Mouse (Mus musculus) layer of hippocampus, adult 9-11 months (tissue): ENCODE measurements around the gene Rheb.
A peak's percentile ranks its signal among the peaks of the same experiment; 100 is the strongest.
"Not testable (repeated sequence)": the region's sequence is repeated elsewhere in the genome, so short reads cannot be mapped to it uniquely, and the experiment has no call there.

Source experiments
- DNase-seq: peaks from one replicate; pipeline ENCODE4 v3.0.0; 2022

Rheb gene

DNA sequence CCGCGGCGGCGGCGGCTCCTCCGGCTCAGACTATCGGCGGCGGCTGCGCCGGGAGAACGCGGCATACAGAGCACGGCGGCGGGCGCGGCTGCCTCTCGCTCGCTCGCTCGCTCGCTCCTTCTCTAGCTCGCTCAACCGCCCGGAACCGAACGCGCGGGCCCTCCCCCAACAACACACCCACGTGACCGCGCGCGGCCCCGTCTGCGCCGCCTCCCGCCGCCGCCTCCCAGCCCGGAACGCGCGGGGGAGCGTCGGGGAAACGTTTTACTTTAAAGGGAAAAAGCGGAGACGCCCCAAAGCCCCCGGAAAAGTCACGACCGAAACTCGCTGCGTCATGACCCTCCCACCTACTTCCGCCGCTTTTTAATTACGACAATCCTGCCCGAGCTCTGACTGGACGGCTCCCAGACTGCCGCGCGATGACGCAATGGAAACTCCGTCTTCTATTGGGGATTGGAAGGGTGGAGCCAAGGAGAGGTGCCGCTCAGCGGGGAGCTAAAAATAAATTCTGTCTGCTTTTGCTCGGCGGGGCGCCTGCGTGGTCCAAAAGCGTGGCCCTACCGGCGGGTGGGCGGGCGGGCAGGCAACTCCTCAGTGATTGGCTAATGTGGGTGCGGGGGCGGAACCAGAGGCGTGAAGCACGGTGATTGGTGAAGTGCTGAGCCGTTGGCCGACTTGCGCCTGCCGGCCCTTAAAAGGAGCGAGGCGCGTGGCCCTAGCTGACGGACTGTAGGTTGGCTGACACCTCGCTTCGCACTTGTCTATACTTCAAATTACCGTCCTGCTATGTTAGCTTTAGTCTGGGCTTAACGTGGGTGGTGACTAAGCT lies at the start of gene Rheb:
Gene Rheb, minus strand, starts transcription at position 351 of the 829 bp plus-strand sequence.
- DNase-seq, result peak; percentile 99

DNA sequence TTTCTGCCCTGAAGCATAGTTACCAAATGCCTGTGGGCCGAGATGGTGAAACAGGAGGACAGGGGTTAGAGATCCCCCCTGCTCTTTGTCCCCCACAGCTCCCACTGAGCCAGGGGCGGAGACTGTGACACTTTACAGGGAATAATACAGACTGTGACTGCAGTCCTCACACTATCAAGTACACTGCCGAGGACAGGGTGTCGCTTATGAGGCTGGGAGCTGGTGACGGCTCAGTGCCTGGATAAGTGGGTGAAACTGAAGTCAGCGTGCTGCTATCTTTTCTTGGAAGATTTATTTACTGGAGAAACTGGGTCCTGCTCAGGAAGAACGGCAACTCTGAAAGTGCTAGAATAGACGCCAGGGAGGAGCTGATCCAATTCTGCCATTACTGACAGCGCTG lies 47.4 kb upstream of the Rheb start:
- no peak for DNase-seq

DNA sequence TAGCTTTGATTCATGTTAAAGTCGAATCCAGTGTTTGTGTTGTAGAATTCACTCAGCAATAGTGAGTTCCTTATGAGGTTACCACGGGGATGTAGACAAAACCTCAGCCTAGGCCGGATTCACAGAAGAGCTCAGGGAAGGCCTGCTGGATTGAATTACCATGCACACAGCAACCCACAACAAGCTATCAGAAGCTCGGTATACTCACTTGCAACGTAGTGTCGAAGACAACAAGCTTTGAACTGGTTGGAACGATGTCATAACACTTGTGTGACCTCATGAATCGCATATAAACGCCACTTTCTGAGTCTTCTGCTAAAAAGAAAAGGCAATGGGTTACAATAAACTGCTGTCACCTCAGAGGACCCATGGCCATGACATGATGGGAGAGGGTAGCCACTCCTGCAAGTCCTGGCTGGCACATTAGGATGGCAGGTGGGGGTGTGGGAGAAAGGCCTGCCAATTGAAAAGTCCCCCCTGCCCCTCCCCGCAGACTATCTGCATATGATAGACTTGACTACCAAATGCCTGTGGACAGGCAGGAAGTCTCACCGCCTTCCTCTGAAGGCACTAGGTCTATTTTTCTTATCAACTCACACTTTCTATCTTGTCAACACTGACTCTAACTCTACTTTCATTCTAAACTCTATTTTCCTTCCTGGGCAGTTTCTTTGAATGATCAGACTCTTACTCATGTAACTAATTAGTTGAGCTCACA lies 46.6 kb upstream of the Rheb start:
- no peak for DNase-seq

DNA sequence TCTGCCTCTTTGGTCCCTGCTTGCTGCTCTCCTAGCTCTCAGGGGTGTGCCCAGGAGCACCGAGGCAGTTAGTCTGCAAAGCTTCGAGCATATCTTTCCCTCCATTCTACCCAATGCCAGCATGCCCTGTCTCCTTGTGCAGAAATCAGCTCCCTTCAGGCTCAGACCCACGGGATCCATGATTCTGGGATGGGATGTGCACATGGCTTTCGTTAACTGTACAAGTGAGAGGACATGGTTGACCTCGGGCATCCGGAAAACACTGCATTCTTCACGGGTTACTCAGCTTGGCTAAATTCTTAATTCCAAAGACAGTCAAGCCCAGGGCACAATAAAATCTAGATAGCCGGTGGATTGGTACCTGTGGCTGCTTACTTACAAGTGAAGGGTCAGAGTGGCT lies 44.8 kb upstream of the Rheb start:
- no peak for DNase-seq

DNA sequence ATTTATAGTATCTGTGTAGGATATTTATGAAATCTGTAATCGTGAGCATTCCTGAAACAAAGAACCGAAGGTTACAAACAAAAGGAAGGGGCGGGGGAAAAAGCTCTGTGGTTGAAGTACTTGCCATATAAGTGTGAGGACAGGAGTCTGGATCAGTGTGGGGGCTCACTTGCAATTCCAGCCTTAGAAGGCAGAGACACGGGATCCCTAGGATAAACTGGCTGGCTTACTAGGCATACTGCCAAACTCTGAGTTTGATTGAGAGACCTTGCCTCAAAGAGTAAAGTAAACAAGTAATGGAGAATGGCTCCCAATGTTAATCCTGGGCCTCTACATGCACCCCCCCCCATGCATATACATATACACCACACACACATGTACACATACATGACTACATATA lies 36.3 kb upstream of the Rheb start:
- no peak for DNase-seq

DNA sequence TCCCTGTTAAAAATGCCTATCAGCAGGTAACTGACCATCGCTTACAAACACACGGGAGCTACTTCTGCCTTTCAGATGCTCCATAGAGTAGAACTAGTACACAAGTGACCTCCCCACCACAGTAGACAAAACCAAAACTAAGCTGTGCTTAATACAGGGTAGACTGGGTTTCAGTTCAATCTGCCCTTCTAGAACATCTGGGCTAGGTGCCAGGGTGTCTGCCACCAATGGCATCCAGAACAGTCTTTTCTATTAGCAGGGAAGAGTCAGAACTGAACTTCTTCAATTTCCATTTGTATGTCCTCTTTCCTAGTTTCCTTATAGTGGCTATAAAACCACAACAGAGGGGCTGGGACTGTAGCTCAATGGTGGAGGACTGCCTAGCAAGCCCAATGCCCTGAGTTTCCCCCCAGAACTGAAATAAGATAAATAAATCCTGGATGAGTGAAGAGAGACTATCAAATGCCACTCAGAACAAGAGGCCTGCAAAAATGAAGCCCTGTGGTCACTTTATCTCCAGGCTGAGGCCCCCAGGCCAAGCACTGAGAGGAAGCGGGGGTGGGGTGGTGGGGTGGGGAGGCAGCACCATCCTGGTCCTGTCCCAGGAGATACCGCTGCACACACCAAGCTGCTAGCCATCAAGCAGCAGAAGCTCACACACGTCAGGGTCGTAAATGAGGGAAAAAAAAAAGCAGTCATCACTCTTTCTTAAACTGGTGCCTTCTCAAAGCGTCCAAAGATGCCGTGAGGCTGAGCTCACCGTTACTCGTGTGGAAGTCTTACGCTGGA lies 35.6 kb upstream of the Rheb start:
- DNase-seq, result peak; percentile 51

DNA sequence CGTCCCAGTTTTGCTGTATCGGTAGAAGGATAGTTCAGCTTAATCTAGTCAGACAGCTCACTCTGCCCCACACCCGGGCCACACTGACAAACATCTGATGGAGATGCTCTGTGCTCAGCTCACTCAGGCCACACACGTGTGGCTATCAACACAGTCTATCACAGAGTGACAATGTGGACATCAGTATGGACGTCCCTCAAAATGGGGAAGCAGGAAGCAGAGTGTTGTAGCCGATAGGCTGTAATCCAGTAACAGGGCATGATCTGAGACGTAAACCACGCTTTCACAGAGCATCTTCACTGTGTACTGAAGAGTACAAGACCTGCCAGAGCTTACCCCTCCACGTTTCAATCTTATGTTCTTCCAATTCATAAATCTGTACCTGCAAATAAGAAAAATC lies 34.2 kb upstream of the Rheb start:
- no peak for DNase-seq

DNA sequence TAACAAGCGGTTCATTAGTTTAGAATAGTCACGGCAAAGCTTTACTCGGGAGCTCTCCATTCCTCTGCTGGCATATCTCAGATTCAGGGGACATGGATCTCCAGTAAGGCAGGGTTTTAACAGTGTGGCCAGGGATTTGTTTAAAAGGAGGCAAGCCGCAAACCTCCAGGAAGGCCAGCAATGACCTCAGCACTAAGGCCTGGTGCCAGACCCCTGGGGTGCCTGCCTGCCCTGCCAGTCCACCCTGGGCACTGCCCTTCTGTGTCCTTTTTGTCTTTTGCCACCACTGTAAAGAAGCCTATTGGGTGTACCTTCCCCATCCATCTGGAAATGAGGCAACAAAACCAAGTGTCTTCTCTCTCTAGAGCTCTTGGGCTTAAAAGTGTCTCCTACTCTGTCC lies 31.7 kb upstream of the Rheb start:
- peak; percentile 36 for DNase-seq

DNA sequence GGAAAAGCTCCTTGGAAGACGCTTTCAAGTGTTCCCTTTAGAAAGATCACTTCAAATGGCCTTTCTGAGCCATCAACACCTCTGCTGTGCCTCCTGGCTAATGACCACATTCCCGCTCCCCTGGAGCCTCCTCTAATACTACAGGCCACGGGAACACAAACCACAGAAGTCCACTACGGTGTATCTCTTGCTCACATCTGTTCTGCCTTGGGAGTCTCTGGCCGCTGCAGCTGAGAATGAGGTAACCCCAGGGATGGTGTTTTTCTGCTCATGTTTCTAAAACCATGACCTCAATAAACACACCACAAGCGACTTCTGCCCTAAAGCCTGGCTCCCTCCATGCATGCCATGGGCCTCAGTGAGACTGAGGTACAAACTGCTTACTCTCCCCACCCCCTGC lies 30.8 kb upstream of the Rheb start:
- DNase-seq, result no peak

DNA sequence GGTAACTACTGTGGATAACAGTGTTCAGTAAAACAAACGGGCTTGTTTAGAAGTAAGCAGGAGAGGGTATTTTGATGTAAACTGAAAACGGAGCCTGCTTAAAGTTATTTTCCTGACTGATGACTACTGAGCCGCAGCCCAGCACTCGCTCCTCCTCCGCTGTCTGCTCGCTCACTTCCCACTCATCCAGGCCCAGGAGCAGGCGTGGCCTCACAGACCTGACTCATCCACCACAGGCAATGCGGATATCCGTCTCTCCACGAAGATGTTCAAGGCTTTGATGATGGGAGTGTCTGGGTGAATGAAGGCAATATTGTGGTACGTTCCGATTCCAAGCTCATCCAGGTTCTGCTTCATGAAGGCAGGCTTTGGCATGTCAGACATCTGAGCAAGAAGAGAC lies 28.9 kb upstream of the Rheb start:
- peak; percentile 67 for DNase-seq

DNA sequence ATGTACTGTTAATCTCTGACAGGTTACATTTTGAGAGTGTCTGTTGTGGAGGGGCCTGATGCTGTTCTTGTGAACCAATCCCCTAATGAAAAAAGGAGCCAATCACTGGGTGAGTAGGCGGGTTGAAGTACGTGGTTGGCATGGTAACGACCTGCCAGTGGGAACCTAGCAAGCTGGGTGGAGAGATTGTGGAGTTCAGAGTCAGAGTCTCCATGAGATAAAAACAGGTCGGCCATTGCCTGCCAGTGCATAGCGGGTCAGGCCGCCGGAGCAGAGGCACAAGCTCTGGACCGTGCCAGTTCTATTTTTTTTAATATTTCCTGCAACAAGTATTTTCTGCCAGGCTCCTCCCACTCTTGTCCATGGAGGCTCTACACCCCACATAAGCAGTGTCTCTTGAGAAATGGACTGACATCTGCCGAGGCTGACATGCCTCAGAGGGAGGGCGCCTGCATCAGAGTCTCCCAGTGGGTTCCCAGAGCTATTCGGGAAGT lies 27.4 kb upstream of the Rheb start:
- DNase-seq, result no peak

DNA sequence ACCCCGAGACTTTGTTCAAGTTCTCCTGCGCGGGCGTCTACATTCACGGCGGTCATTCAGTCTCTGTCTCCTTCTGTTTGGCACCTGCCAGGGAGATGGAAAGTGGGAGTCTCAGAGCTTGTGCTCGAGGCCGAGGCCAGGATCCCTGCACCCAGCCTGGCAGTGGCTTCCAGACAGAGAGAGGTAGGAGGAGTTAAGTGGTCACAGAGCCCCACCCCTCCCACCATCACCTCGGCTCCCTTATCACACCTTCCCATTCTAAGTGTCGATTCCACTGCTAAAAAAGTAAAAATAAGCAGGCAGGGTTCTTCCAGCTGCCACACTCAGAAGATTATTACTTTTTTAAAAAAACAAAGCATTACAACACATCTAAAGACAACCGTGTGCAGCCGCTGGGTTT lies 21.4 kb upstream of the Rheb start:
- DNase-seq, result no peak

DNA sequence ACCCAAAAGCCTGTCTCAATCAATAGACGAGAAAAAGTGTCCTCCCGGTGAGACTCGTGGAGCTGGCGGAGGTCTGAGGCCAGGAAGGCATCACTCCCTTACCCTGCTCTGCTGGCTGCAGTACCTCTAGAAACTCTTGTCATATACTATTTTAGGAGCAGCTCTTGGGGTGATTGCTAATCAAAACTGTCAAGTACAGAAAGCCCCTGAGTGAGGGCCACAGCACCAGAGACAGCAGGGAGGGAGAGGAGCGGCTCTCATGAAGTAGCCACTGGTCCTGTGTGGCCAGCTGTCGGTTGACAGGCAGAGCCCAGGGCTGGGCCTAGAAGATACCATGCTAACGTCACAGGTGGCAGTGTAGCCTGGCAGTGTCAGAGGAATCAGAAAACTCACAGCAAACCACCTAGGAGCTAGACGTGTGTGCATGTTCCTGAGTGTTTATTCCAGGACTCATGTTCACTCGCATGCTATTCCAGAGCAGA lies 19.1 kb upstream of the Rheb start:
- no peak for DNase-seq

DNA sequence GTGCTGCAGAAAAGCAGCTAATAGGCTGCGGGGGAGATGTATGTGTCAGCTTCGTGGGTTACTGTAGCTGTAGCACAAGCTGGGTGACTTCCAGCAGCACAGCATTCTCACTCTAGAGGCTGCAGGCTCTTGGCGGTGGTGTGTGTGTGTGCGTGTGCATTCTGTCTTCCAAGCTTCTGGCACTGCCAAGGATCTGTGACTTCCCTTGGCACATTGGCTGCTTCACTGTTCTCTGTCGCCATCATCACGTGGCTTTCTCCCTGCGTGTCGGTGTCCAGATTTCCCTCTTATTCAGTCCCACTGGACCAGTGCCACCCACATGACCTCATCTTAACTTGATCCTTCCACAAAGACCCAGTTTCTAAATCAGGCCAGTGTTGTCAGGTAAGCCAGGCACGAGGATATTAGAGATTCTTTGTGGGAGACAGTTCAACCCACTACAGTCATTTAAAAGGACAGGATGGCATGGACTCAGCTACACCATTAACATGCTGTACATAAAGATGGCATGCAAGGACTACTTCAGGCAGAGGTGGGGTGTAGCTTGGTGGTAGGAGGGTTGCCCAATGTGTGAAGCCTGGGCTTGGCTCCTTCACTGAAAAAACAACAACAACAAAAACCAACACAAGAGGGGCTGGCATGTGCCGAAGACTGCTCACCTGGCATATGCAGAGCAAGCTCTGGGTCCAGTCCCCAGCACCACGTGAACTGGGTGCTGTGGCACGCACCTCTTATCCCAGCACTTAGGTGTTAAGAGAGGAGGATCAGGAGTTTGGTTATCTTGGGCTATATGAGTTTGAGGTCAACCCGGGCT lies 18.4 kb upstream of the Rheb start:
- DNase-seq, result peak; percentile 87

DNA sequence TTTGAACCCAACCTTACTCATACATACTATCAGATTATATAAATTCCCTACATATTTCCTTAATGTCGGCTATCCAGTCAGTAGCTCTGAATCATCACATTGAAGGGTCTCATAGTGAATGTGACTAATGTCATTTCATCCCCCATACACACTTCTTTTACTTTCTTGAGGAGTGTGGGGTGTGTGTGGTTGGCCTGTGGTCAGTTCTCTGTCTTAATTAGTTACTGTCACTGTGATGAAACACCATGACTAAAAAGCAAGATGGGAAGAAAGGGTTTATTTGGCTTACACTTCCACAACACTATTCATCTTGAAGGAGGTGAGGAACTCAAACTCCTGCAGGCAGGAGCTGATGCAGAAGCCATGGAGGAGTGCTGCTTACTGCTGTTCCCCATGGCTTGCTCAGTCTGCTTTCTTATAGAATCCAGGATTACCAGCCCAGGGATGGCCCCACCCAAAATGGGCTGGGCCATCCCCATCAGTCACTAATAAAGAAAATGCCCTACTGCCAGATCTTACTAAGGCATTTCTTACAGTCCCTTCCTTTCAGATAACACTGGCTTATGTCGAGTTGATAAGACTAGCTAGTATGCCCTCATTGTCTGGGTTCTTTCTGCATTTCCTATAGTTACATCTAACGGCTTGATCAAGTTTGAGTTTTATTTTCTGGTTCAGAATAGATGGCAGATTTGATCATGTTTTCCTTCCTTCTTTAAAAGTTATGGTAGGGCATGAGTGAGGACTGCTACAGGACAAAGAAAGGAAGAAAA lies 17.5 kb upstream of the Rheb start:
- no peak for DNase-seq

DNA sequence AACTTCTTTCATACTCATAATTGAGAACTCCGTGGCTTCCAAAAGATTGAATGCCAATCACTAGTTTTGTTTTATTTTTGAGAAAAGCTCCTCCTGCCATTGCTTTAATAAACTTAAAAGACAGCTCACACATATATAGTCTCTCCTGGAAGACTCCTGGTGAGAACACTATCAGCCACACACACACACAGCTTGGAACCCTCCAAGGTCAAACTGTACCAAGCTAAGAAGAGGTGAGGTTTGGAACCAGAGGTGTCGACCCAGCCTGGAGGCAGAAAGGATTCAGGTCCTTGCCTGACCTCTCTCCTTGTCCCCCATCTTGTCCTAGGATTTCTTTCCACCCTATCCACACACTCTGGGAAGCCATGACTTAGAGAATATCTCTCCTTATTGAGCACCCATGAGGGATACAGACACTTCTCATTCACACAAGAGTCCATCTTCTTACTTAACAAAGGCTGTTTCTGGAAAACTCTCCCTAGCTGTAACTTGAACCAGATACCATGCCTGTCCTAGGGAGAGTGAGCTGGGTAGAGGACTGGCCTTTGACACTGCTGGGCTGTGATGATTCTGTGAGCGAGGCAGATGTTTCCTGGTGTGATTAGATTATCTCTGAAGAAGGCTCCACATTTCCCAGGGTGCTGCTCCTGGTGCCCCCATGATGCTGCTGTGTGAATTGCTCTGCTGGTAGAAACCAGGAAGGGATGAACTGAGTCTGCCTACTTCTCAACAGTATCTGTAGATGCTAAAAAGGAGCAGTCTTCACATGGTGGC lies 12.6 kb upstream of the Rheb start:
- no peak for DNase-seq

DNA sequence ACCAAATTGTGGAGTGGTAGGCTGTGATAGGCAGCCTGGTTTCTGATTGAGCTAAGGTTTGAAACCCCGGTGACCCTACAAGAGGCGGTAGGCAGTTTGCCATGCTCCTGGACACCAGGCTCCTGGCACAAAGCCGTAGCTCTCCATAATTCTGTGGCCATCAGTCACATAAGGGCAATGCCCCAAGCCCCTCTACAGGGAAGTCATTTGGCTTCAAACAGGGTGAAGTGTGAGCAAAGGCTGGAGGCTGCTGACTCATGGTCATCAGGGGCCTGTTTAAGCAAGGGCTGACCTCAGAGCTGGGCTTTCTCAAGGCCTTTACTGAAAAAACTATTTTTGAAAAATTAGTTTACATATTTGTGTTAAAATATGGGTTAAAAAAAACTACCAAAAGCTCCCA lies 11.8 kb upstream of the Rheb start:
- no peak for DNase-seq

DNA sequence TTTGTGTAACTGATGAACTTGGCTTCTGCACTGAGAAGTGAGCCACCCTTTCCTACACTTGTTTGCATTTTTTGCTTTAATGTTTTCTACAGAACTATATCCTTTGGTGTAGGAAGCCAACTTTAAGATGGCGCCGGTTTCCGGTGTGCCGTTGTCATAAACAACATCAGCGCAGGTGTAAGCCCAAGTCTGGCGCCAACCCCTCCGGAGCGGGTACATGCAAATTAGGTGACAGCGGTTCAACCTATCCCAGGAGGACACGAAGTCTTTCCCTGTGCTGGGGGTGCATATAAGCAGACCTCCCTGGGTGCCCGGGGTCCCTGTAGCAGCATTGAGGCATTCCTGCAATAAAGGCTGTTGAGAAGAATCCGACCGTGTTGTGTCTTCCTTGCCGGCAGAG lies 5.8 kb upstream of the Rheb start:
- not testable (repeated sequence) for DNase-seq

DNA sequence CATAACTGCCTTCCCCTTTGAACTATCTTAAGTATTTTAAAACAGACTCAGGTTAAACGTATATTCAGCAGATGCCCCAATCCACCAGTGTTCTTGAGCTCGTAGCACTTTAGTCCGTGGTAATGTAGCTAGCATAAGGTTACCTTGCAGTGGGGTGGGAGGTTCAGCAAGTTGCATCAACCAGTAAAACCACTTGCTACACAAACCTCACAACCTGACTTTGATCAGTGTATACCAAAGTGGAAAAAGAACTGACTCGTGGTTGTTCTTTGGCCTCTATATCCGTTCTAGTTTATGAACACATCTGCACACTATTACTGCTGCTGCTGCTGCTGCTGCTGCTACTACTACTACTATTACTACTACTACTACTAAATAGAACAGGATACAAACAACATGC lies 1.4 kb upstream of the Rheb start:
- DNase-seq, result no peak

DNA sequence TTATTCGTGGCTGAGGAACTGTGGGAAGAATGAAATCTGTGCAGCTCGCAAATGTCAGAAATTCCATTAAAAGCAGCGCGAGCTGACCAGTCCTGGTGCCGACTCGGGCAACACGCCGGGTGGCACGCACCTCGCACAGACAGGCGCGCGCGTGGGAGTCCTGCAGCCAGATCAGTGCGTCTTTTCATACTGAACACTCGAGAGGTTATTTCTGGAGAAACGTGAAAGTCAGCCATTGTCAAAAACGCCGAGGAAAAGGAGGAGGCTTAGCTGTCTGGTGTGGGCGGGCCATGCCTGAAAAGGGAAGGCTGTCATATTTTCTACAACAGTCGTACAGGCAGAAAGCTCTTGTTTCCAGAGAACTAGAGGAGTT lies 665 bp upstream of the Rheb start:
- DNase-seq, result no peak
